Mouse (Mus musculus) E14TG2a.4 (cell line): ENCODE measurements around the gene Herpud1.

Experiments
- CTCF ChIP-seq: conservative IDR thresholded peaks from 2 replicates; pipeline ENCODE4 v1.5.1; 2014; ENCODE audit warnings: low read length
- NANOG ChIP-seq: IDR thresholded peaks from 2 replicates; pipeline ENCODE4 v1.6.1; 2014; ENCODE audit warnings: borderline replicate concordance, low read length, mixed read lengths
- POU5F1 ChIP-seq: IDR thresholded peaks from 2 replicates; pipeline ENCODE4 v1.6.1; 2014; ENCODE audit warnings: low read length, borderline replicate concordance

- TF ChIP-seq CTCF (no peak), POU5F1 (no peak), NANOG (no peak)
These were observed 27.3 kb downstream of the Herpud1 start for GRCm38 (mm10) chr8:94413509-94413908.
